Mouse (Mus musculus) brown adipose tissue, adult 24 weeks (tissue): ENCODE results near the gene Cyfip2. TPM values are rescaled to one million over a fixed set of nuclear protein-coding genes. Genes with fewer than 3 reads are reported as not detected.
"Not testable (repeated sequence)": the region's sequence is repeated elsewhere in the genome, so short reads cannot be mapped to it uniquely, and the experiment has no call there.

Experiments
- H3K27ac ChIP-seq: fragments of 200-500 bp; replicated peaks from 2 replicates; pipeline ENCODE4 v1.5.1; 2012; ENCODE audit warnings: low read depth, mild to moderate bottlenecking, low read length
- H3K4me1 ChIP-seq: fragments of 200-500 bp; 2 replicates; pipeline ENCODE4 v1.6.1; 2012; ENCODE audit warnings: low read length, mixed read lengths; ENCODE audit not compliant: control insufficient read depth, insufficient read depth, insufficient read length
- H3K4me3 ChIP-seq: fragments of 200-500 bp; 2 replicates; pipeline ENCODE4 v1.5.1; 2012; ENCODE audit warnings: low read depth, mild to moderate bottlenecking, low read length, moderate library complexity; ENCODE audit not compliant: insufficient read depth
- polyA plus RNA-seq: library from polyadenylated mRNA; stranded (reverse); fragments of >200 nt; gene quantifications from 2 replicates; pipeline ENCODE4 v1.2.4, GENCODE M21; 2012; ENCODE audit not compliant: missing spikeins, insufficient read depth, insufficient read length

Cyfip2 gene
- polyA plus RNA-seq, 1 experiment = 0.59 TPM

DNA sequence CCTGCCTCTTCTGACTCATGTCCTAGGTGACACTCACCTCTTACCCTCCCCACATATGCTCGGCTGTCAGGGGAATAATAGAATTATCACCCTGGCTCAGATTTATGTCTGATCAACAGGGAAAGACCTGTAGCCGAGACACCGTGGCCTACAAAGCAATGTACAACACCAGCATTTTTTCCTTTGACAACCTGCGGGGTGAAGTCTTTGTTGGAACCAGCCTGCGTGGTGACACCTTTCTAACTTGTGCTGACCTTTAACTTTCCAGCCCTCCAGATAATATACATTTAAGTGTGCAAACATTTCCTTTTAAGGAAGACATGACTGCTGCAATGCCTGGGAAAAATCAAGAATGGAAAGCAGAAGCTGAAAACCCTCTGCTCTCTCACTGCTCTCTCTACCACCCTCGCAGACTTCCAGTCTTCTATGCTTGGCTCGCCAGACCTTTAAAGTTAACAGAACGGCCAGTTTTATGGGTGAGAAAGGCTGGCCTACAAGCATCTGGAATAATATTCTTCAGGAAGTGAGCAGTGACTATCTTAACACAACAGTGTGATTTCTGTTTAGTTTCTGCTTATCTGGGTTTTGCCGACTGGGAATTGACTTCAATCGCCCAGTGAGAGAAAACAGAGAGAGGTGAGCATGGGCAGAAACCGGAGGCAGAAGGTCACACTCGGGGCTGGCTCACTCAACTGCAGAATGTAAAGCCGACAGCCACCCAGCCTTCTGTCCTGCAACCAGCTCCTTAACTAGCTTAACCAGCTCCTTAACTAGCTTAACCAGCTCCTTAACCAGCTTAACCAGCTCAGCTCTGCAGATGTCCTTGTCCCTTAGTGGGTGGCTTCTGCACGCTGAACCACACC, 98.1 kb downstream of the Cyfip2 start:
- H3K4me3 ChIP-seq = no peak overlapping the region
- no peak overlapping the region for H3K27ac ChIP-seq
- H3K4me1 ChIP-seq = no peaks in the 10 kb centered on the region

DNA sequence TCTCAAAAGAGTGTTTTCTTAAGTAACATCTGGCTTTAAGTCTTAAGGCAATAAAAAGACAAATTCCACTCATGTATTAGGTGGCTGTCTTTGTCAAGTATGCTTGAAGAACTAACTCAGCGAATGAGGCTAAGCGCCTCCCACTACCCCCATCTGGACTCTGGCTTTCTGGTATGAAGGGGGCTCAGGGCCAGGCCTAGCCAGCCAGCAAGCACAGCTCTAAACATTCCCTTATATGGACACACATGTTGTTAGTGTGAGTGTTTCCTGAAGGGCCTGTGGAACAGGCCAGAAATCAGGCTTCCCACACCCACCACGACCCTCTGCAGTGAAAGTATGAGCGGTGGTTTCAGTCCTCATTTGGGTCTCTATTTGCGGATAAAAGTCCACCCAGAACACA, 98.8 kb downstream of the Cyfip2 start:
- Histone ChIP-seq H3K27ac (no peak overlapping the region), H3K4me3 (no peak overlapping the region), H3K4me1 (no peaks in the 10 kb centered on the region)

DNA sequence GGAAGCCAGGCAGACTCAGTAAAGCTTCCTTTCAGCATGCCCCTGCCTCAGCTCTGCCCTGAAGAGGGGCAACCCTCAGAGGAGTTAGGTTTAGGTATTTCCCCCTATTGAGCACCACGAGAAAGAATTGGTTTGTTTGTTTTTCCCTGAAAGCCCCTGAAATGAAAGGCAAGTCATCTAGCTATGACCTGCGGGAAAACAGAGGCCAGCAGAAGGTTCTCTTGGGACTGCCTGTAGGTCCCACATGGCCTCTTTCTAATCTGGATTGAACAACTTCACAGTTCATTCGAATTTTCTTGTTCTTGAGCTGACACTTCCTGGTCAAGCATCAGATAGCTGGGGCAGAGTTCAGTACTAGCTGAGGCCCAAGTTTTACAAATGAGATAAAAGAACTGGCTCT, 100.8 kb downstream of the Cyfip2 start:
- H3K27ac ChIP-seq = no peak overlapping the region
- H3K4me1 ChIP-seq = no peaks in the 10 kb centered on the region
- H3K4me3 ChIP-seq = no peak overlapping the region

DNA sequence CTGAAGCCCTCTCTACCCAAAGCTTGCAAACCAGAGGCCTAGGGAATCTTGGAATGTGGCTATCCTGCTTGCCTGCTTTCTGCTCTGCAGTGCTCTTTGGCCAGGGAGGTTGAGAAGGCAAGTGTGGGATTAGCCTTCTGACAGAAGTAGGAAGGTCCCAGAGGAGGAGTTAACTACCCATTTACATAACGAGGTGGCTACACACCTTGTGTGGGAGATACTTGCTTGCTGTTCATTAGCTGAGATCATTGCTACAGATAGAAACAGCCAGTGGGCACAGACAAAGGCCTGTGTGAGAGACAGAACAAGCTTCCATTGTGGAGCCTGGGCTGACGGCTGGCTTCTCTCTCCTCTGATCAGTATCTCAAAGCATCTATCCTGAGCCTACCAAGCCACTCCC, 102.8 kb downstream of the Cyfip2 start:
- Histone ChIP-seq H3K27ac (no peak overlapping the region), H3K4me1 (no peaks in the 10 kb centered on the region), H3K4me3 (no peak overlapping the region)

DNA sequence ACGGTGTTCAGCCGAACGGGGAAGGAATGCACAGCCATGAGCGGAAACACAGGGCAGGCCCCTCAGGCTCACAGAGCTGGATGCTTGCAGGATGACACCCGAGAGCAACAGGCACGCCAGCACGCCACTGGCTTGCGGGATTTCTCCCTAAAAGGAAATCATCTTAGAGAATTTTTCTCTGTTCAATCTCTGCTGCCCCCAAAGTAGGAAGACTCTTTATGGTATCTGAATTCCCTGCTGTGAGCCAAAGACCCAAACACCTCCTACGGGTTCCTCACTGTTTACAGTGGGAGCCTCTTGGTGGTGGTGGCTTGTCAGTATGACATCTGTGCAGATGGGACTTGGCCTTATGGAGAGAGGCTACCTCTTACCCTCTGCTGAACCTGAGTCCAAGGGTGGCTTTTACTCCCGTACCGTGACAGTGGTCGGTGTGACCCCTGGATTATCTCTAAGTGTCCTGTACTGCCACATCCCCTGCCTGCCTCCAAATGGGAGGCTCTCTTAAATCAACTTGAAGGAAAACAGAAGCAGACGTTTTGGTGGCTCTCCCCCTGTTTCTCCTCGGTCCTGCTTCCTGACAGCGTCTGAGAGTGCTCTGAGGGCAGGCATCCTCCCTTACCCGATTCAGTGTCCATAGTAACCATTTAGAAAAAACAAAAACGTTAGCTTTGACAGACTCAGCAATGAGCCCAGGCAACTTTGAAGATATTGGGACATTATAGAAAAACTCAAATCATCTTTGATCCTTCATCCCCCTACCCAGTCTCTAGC, 106.8 kb downstream of the Cyfip2 start:
- H3K4me3 ChIP-seq = no peak overlapping the region
- no peak overlapping the region for H3K27ac ChIP-seq
- H3K4me1 ChIP-seq = no peaks in the 10 kb centered on the region

DNA sequence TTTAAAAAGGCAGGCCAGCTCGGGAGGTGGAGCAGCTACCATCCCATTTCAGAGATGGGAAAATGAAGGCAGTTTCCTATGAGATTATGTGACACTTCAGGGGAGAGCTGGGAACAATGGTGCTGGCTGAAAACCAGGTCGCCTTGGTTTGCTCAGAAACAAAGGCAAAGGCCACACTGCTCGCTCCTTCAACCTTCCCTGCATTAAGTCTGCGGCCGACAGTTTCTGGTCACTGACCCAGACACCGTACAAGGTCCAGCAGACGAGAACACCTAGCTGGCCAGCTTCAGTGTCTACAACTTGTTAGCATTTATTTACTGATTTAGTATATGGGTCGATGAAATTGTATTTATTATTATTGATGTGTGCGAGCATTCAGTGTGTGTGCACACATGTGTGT, 107.8 kb downstream of the Cyfip2 start:
- H3K4me1 ChIP-seq = no peaks in the 10 kb centered on the region
- no peak overlapping the region for H3K27ac ChIP-seq
- no peak overlapping the region for H3K4me3 ChIP-seq

DNA sequence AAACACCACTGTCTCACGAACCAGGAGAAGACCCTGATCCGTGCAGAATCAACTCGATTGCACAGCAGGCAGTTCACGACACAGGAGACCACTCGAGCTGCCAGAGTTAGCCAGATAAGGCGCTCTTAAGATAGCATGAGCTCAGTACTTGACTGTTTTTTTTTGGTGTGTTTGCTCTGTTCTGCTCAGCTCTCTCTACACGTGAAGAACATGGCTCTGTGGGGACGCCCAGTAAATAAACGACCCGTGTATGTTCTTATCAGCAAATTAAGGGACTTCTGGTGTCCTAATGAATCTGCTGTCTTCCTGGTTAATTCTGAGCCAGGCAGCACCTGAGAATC, 110.1 kb downstream of the Cyfip2 start:
- Histone ChIP-seq H3K27ac (no peak overlapping the region), H3K4me1 (no peaks in the 10 kb centered on the region), H3K4me3 (no peak overlapping the region)

DNA sequence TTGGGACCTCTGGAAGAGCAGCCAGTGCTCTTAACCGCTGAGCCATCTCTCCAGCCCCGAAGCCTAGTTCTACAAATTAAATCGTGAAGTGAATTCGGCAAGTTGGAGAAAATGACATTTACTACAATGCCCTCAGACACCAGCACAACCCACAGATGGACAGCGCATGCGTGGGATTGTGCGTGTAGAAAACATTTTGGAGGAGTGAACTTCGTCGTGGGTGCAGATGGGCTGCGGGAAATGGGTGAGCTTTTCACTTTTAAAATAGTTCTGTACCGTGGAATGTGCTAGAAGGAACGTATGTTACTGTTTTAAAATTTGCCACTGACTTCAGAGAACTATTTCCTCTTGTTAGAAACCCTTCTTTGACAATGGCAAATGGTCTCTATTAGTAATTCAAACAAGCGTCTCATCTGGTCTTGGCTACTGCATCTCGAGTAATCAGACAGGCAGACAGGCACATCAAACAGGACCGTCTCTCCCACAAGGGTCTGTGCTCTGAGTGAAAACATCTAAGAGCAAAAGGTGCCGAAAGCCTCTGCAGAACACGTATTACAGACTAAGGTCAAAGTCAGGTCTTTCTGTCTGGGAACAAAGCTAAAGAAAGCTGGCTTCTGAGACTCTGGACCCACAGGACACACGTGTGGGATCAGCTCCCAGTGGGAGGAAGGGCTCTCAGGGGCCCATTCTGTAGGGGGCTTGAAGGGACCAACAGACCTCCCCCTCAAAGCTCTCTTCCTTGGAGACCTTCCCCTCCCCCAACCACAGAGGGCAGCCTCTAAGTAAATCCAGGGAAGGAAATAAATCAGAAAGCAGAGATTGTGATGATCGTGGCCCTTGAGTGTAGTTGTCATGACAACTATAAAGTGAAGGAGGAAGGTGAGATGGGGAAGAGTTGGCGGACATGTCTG, 110.8 kb downstream of the Cyfip2 start:
- Histone ChIP-seq H3K27ac (no peak overlapping the region), H3K4me1 (no peaks in the 10 kb centered on the region), H3K4me3 (no peak overlapping the region)

DNA sequence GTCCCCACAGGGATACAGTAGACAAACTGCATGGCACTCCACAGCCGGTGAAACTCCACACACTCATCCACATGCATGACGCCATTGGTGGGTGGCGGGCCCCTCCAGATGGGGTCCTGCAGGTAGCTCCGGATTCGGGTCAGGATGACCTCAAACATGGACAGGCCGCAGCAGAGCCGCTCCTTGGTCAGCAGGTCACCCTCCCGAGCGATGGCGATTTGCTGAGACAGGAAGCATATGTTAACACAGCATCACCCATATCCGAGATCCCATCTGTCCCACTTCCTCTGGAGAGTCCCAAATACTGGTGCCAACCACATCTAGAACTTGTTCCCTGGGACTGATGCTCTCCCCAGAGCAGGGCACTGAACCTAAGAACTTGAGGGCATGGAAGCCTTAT, 112.0 kb downstream of the Cyfip2 start:
- Histone ChIP-seq H3K27ac (no peak overlapping the region), H3K4me1 (no peaks in the 10 kb centered on the region)

DNA sequence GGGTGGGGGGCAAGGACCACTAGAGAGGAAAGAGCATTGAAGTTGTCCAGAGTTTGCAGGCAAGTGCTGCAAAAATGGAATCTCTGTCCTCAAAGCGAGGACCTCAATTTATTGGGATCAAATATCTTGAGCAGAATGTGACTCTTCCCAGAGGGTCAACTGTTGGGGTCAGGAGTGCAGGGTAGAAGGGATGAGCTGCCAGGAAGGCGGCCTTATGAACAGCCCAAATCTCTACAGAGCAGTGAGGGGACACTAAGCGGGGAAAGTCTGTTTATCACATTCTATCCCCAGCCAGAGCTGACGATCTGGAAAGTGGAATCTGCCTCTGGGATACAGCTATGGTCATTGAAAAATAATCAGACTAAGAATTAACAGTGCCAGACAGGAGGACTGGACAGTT, 118.5 kb downstream of the Cyfip2 start:
- H3K4me1 ChIP-seq = no peaks in the 10 kb centered on the region
- H3K4me3 ChIP-seq = no peak overlapping the region
- H3K27ac ChIP-seq = no peak overlapping the region

More for the DNA sequence above, 112.0 kb downstream of the Cyfip2 start:
- no peak overlapping the region for H3K4me3 ChIP-seq

DNA sequence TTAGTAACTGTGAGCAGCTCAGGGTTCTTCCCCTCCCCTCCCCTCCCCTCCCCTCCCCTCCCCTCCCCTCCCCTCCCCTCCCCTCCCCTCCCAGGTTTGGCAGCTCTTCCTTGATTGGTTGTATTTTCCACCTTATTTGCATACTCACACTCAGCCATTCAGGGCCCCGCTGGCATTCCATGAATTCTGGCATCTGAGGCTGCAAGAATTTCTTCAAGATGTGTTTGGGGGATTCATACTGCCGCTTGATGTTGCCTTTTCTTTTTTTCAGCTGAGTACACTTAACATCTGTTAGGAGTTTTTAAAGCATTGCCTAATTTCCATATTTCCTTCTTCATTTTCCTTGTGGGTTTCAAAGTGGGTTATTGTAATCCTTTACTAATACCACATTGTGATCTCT, 124.4 kb downstream of the Cyfip2 start:
- H3K27ac ChIP-seq = no peak overlapping the region
- no peak overlapping the region for H3K4me3 ChIP-seq
- H3K4me1 ChIP-seq = no peaks in the 10 kb centered on the region

DNA sequence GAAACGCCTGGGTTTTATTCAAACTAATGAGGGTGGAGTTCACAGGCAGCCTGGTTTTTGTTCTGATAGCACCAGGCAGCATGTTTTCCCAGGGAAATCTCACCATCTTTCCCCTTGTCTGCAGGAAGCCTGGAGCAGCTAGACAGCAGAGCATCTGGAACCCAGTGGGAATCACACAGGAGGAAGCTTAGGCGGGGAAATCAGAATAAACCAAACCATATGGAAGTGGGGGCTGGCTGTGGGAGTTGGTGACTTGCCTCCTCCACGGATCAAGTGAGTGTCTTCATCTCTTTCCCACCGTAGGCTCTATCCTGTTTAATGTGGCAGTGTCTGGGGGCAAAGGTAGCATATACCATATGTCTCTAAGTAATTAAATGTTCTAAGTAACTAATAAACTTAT, 127.2 kb downstream of the Cyfip2 start:
- H3K4me1 ChIP-seq = no peaks in the 10 kb centered on the region
- no peak overlapping the region for H3K27ac ChIP-seq
- H3K4me3 ChIP-seq = no peak overlapping the region

DNA sequence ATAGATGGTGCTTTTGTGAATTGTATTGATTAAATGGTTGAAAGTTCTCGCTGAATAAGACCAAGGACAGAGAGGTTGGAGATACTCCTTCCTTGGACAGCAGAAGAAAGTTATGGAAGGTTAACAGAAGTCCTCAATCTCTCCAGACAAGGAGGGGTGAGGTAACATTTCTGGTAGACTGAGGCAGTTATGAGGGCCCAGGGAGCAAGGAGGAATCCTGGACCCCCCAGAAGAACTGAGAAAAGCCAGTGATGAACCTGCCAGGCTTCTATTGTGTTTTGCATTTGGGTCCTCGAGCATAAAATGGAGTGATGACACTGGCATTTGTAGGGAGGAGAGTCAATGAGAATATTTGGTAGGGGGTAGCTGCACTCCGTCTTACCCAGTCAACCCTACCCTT, 127.7 kb downstream of the Cyfip2 start:
- Histone ChIP-seq H3K4me3 (no peak overlapping the region), H3K4me1 (no peaks in the 10 kb centered on the region), H3K27ac (no peak overlapping the region)

DNA sequence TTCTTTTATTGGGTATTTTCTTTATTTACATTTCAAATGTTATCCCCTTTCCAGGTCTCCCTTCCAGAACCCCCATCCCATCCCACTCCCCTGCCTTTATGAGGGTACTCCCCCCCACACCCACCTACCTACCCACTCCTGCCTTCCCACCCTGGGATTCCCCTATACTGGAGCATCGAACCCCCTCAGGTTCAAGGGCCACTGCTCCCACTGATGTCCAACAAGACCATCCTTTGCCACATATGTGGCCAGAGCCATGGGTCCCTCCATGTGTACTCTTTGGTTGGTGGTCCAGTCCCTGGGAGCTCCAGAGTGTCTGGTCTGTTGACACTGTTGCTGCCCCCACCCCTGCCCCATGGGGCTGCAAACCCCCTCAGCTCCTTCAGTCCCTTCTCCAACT, 130.6 kb downstream of the Cyfip2 start:
- not testable (repeated sequence) for H3K27ac ChIP-seq, H3K4me3 ChIP-seq, H3K4me1 ChIP-seq
